Mouse (Mus musculus): ENCODE data around the gene Sag.
A peak's percentile ranks its signal among the peaks of the same experiment; 100 is the strongest.

The Sag gene

GRCm38 (mm10) chr1:87803576-87803975, at the start of gene Sag:
TSS of gene Sag (plus strand) at chr1:87803680.
- DNase-seq (ENCODE audit: low spot score): no peak

- DNase-seq (ENCODE audit: low spot score): peak; percentile 96
These were observed 47.6 kb upstream of the Sag start, which contains the start of gene Atg16l1 for GRCm38 (mm10) chr1:87755641-87756470. TSS of gene Atg16l1 (plus strand) at chr1:87755870.

- DNase-seq (ENCODE audit: low spot score): no peak
These were observed 39.7 kb upstream of the Sag start for GRCm38 (mm10) chr1:87763821-87764220.

- no peak for DNase-seq (ENCODE audit: low spot score)
These were observed 37.7 kb upstream of the Sag start for GRCm38 (mm10) chr1:87765741-87766140.

GRCm38 (mm10) chr1:87766233-87766632, 37.2 kb upstream of the Sag start:
- peak; percentile 17 for DNase-seq (ENCODE audit: low spot score)

GRCm38 (mm10) chr1:87769263-87769662, 34.2 kb upstream of the Sag start:
- no peak for DNase-seq (ENCODE audit: low spot score)

- no peak for DNase-seq (ENCODE audit: low spot score)
These were observed 33.0 kb upstream of the Sag start for GRCm38 (mm10) chr1:87770486-87770885.

GRCm38 (mm10) chr1:87771724-87772123, 31.8 kb upstream of the Sag start:
- DNase-seq (ENCODE audit: low spot score): no peak

- no peak for DNase-seq (ENCODE audit: low spot score)
These were observed 30.1 kb upstream of the Sag start for GRCm38 (mm10) chr1:87773336-87773735.

- DNase-seq (ENCODE audit: low spot score): no peak
These were observed 28.6 kb upstream of the Sag start for GRCm38 (mm10) chr1:87774845-87775244.

GRCm38 (mm10) chr1:87779204-87779785, 24.2 kb upstream of the Sag start:
- DNase-seq (ENCODE audit: low spot score): no peak

- DNase-seq (ENCODE audit: low spot score): peak; percentile 17
These were observed 17.8 kb upstream of the Sag start for GRCm38 (mm10) chr1:87785703-87786102.

GRCm38 (mm10) chr1:87786251-87786650, 17.2 kb upstream of the Sag start:
- peak; percentile 4 for DNase-seq (ENCODE audit: low spot score)

- DNase-seq (ENCODE audit: low spot score): no peak
These were observed 13.8 kb upstream of the Sag start for GRCm38 (mm10) chr1:87789665-87790064.

GRCm38 (mm10) chr1:87792438-87793137, 10.9 kb upstream of the Sag start:
- DNase-seq (ENCODE audit: low spot score): no peak

- DNase-seq (ENCODE audit: low spot score): no peak
These were observed 10.4 kb upstream of the Sag start for GRCm38 (mm10) chr1:87793138-87793449.

GRCm38 (mm10) chr1:87797702-87798101, 5.8 kb upstream of the Sag start:
- no peak for DNase-seq (ENCODE audit: low spot score)

- DNase-seq (ENCODE audit: low spot score): peak; percentile 7
These were observed 5.2 kb upstream of the Sag start for GRCm38 (mm10) chr1:87798306-87798705.

- DNase-seq (ENCODE audit: low spot score): no peak
These were observed 4.3 kb downstream of the Sag start for GRCm38 (mm10) chr1:87807751-87808150.

- DNase-seq (ENCODE audit: low spot score): no peak
These were observed 7.9 kb downstream of the Sag start for GRCm38 (mm10) chr1:87811391-87811790.

GRCm38 (mm10) chr1:87812061-87812460, 8.6 kb downstream of the Sag start:
- no peak for DNase-seq (ENCODE audit: low spot score)

- DNase-seq (ENCODE audit: low spot score): no peak
These were observed 9.7 kb downstream of the Sag start for GRCm38 (mm10) chr1:87813155-87813554.

GRCm38 (mm10) chr1:87813681-87814080, 10.2 kb downstream of the Sag start:
- DNase-seq (ENCODE audit: low spot score): no peak

Measured in lung, postnatal 25 days (tissue).